Mouse (Mus musculus): ENCODE data around the gene Cluh. TPM values are rescaled to one million over a fixed set of nuclear protein-coding genes. Genes with fewer than 3 reads are reported as not detected.

The Cluh gene
- total RNA-seq, 2 experiments from 2014 or later = 64.1 to 65.9 TPM

- H3K27ac ChIP-seq = no peak overlapping the region
- DNase-seq (ENCODE audit: extremely low spot score in 1 of 2, low spot score in 2 of 2) = peak in 1 of 2 experiments; percentile 9
- H3K4me3 ChIP-seq = no peak overlapping the region
- TF ChIP-seq CTCF (IDR thresholded peaks at IDR 0.05) = no peak
- intact Hi-C loops (cut with DNase I) = no loop called here
Observed at GRCm38 (mm10) chr11:74666776-74667581, 17.7 kb downstream of the Cluh start.

- intact Hi-C loops (cut with DNase I) = no loop called here
- no peak for TF ChIP-seq CTCF (IDR thresholded peaks at IDR 0.05)
- DNase-seq (ENCODE audit: extremely low spot score in 1 of 2, low spot score in 2 of 2) = peak in 1 of 2 experiments; percentile 9
- no peak overlapping the region for H3K27ac ChIP-seq
- no peak overlapping the region for H3K4me3 ChIP-seq
Observed at GRCm38 (mm10) chr11:74667582-74668010, 18.3 kb downstream of the Cluh start.

- Histone ChIP-seq H3K27ac (no peak overlapping the region), H3K4me3 (no peak overlapping the region)
- no peak for TF ChIP-seq CTCF (IDR thresholded peaks at IDR 0.05)
- DNase-seq (ENCODE audit: extremely low spot score in 1 of 2, low spot score in 2 of 2) = peak in 1 of 2 experiments; percentile 5
- intact Hi-C loops (cut with DNase I) = no loop called here
Observed at GRCm38 (mm10) chr11:74668466-74668865, 19.2 kb downstream of the Cluh start.

GRCm38 (mm10) chr11:74668971-74669370 lies 19.7 kb downstream of the Cluh start:
- peak in 1 of 2 experiments; percentile 7 for DNase-seq (ENCODE audit: extremely low spot score in 1 of 2, low spot score in 2 of 2)
- no peak for TF ChIP-seq CTCF (IDR thresholded peaks at IDR 0.05)
- no peak overlapping the region for H3K4me3 ChIP-seq
- no peak overlapping the region for H3K27ac ChIP-seq
- intact Hi-C loops (cut with DNase I) = no loop called here

- no peak for TF ChIP-seq CTCF (IDR thresholded peaks at IDR 0.05)
- peak in 1 of 2 experiments; percentile 10 for DNase-seq (ENCODE audit: extremely low spot score in 1 of 2, low spot score in 2 of 2)
Observed at GRCm38 (mm10) chr11:74670151-74670550, 20.9 kb downstream of the Cluh start.

GRCm38 (mm10) chr11:74671013-74671412 lies 21.7 kb downstream of the Cluh start:
- Histone ChIP-seq H3K4me3 (no peak overlapping the region), H3K27ac (no peak overlapping the region)
- intact Hi-C loops (cut with DNase I) = no loop called here
- TF ChIP-seq CTCF (IDR thresholded peaks at IDR 0.05) = no peak
- peak in 1 of 2 experiments; percentile 3 for DNase-seq (ENCODE audit: extremely low spot score in 1 of 2, low spot score in 2 of 2)

More at GRCm38 (mm10) chr11:74670151-74670550, 20.9 kb downstream of the Cluh start:
- Histone ChIP-seq H3K27ac (no peak overlapping the region), H3K4me3 (no peak overlapping the region)
- intact Hi-C loops (cut with DNase I) = no loop called here

- Histone ChIP-seq H3K4me3 (no peak overlapping the region), H3K27ac (no peak overlapping the region)
- DNase-seq (ENCODE audit: extremely low spot score in 1 of 2, low spot score in 2 of 2) = no peak
- intact Hi-C loops (cut with DNase I) = no loop called here
- no peak for TF ChIP-seq CTCF (IDR thresholded peaks at IDR 0.05)
Observed at GRCm38 (mm10) chr11:74671839-74672238, 22.5 kb downstream of the Cluh start.

- DNase-seq (ENCODE audit: extremely low spot score in 1 of 2, low spot score in 2 of 2) = peak in 1 of 2 experiments; percentile 6
- TF ChIP-seq CTCF (IDR thresholded peaks at IDR 0.05) = no peak
- no peak overlapping the region for H3K4me3 ChIP-seq
- H3K27ac ChIP-seq = no peak overlapping the region
- intact Hi-C loops (cut with DNase I) = no loop called here
Observed at GRCm38 (mm10) chr11:74672901-74673513, 23.7 kb downstream of the Cluh start.

- Histone ChIP-seq H3K4me3 (no peak overlapping the region), H3K27ac (no peak overlapping the region)
- DNase-seq (ENCODE audit: extremely low spot score in 1 of 2, low spot score in 2 of 2) = no peak
- no peak for TF ChIP-seq CTCF (IDR thresholded peaks at IDR 0.05)
- intact Hi-C loops (cut with DNase I) = no loop called here
Observed at GRCm38 (mm10) chr11:74673561-74673960, 24.3 kb downstream of the Cluh start.

- no peak for TF ChIP-seq CTCF (IDR thresholded peaks at IDR 0.05)
- no peak overlapping the region for H3K4me3 ChIP-seq
- peak in 1 of 2 experiments; percentile 9 for DNase-seq (ENCODE audit: extremely low spot score in 1 of 2, low spot score in 2 of 2)
- peak overlapping the region; percentile 64; the same call in 1 of the 2 replicates for H3K27ac ChIP-seq
- intact Hi-C loops (cut with DNase I) = no loop called here
Observed at GRCm38 (mm10) chr11:74674713-74675112, 25.4 kb downstream of the Cluh start.

- intact Hi-C loops (cut with DNase I) = no loop called here
- no peak for TF ChIP-seq CTCF (IDR thresholded peaks at IDR 0.05)
- Histone ChIP-seq H3K27ac (peak overlapping the region; percentile 64), H3K4me3 (no peak overlapping the region)
- no peak for DNase-seq (ENCODE audit: extremely low spot score in 1 of 2, low spot score in 2 of 2)
Observed at GRCm38 (mm10) chr11:74675156-74675555, 25.9 kb downstream of the Cluh start.

- no peak for TF ChIP-seq CTCF (IDR thresholded peaks at IDR 0.05)
- intact Hi-C loops (cut with DNase I) = no loop called here
- H3K27ac ChIP-seq = no peak overlapping the region
- no peak for DNase-seq (ENCODE audit: extremely low spot score in 1 of 2, low spot score in 2 of 2)
- H3K4me3 ChIP-seq = no peak overlapping the region
Observed at GRCm38 (mm10) chr11:74692151-74692550, 42.9 kb downstream of the Cluh start.
